Mouse (Mus musculus) megakaryocyte, adult 5-6 weeks (primary cell): Measurements from ENCODE around the gene Gm7271. TPM values are rescaled to one million over a fixed set of nuclear protein-coding genes. Genes with fewer than 3 reads are reported as not detected.

Experiments
- total RNA-seq, 2 experiments: library from RNA; stranded (forward) in 1 of 2; stranded (reverse) in 1 of 2; fragments of 153-499, 151-499 nt in 1 of 2; fragments of 221-1000, 200-1000 nt in 1 of 2; gene quantifications; 2 replicates each; pipeline versions ENCODE4 v1.2.3 to v1.2.4; 2015 to 2017

Gm7271 gene
- total RNA-seq, 2 experiments from 2014 or later = not detected

Other genes with a start within 250 kb of the Gm7271 start
- gene Clock, start 179.2 kb upstream of the Gm7271 start, total RNA-seq (2015) = 15.5 and 18.9 TPM in 2 replicates
- 20.6 and 20.8 TPM in 2 replicates for gene Clock, start 179.2 kb upstream of the Gm7271 start, total RNA-seq (2017)
- not detected in 2 replicates for gene Pdcl2, start 152.9 kb upstream of the Gm7271 start, total RNA-seq (2015)
- gene Pdcl2, start 152.9 kb upstream of the Gm7271 start, total RNA-seq (2017) = not detected in 2 replicates
- not detected in 2 replicates for gene Nmu, start 120.3 kb upstream of the Gm7271 start, total RNA-seq (2015)
- gene Nmu, start 120.3 kb upstream of the Gm7271 start, total RNA-seq (2017) = not detected in 2 replicates
- gene Exoc1, start 45.3 kb downstream of the Gm7271 start, total RNA-seq (2015) = 54.5 and 68.7 TPM in 2 replicates
- gene Exoc1, start 45.3 kb downstream of the Gm7271 start, total RNA-seq (2017) = 64.4 and 85.9 TPM in 2 replicates
- gene Cep135, start 104.7 kb downstream of the Gm7271 start, total RNA-seq (2015) = 11.0 and 11.2 TPM in 2 replicates
- 17.6 and 23.2 TPM in 2 replicates for gene Cep135, start 104.7 kb downstream of the Gm7271 start, total RNA-seq (2017)
- gene C530008M17Rik, start 172.5 kb downstream of the Gm7271 start, total RNA-seq (2015) = 0.87 and 1.6 TPM in 2 replicates
- 0.15 and 1.1 TPM in 2 replicates for gene C530008M17Rik, start 172.5 kb downstream of the Gm7271 start, total RNA-seq (2017)